Mouse (Mus musculus) gastrocnemius, adult 2 months (tissue): ENCODE results near the gene Cerkl. TPM values are rescaled to one million over a fixed set of nuclear protein-coding genes. Genes with fewer than 3 reads are reported as not detected.

Experiments
- DNase-seq: peaks from one replicate; pipeline ENCODE4 v3.0.0; 2022
- H3K27ac ChIP-seq: fragments of 200-600 bp; 2 replicates; pipeline ENCODE4 v1.8.1; 2022; ENCODE audit warnings: mild to moderate bottlenecking
- H3K4me3 ChIP-seq: fragments of 200-600 bp; 2 replicates; pipeline ENCODE4 v1.8.1; 2022; ENCODE audit warnings: mild to moderate bottlenecking, moderate library complexity
- CTCF ChIP-seq: fragments of 200-600 bp; IDR thresholded peaks from 2 replicates; pipeline ENCODE4 v1.8.1; 2022; ENCODE audit warnings: antibody characterized with exemption, mild to moderate bottlenecking, moderate library complexity
- intact Hi-C: fragments of 180-260 bp; cut with DNase I; formaldehyde crosslinking; loops from one replicate; pipeline ENCODE4 v1.15.1; 2025
- total RNA-seq, 2 experiments: library from RNA; stranded (reverse); gene quantifications; 2 replicates each; pipeline ENCODE4 v1.2.3; 2021

Cerkl gene
- total RNA-seq, 2 experiments from 2014 or later = 0.23 to 0.36 TPM

DNA sequence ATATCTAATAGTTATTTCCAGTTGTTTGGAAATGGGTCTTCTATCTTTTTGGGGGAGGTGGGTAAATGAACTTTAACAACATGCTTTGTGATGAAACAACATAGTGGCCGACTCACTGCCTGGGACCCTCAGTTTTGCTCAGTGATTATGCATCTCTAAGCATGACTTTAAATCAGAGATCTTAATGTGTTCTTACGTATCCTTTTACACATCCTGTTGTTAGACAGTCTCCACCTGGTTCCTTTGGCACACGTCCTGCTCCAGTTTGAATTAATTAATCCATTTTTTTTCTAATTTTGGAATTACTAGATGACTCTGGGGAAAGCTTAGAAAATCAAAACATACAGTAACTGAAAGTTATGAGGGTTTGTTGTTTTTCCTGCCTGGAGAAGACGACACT is 144.1 kb downstream of the Cerkl start:
- intact Hi-C loops = no loop called here
- Histone ChIP-seq H3K27ac (no peak overlapping the region), H3K4me3 (no peak overlapping the region)
- DNase-seq = no peak
- no peak for TF ChIP-seq CTCF

DNA sequence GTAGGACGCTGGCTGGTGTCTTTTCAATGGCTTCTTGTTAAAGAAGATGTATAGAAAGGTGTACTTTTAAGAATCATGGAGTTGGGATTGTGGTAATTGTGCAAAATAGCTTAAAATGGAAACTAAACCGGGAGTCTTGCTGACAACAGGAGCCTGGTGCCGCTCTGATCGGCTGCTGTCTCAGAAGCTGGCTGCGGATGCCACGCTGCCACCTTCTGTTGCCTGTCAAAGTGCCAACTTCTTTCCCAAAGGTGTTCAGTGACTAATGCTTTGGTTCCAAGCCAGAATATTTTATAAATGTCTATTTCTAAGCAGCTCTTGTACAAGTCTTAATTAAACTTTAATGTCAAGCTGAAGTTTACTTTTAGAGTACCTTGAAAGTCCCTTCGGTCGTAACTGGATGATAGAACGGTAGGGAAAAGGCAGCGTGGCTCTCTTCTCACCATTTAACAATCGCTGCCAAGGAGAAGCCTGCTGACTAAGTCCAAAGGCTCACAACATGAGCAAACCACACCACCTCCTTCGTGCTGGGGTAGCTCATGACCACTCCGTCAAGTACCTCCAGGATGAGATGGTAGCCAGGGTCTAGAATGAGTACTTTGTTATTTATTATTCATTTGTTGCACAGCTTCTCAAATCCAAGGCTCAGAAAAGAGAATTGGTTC is 147.0 kb downstream of the Cerkl start:
- intact Hi-C loops = no loop called here
- Histone ChIP-seq H3K4me3 (no peak overlapping the region), H3K27ac (no peak overlapping the region)
- TF ChIP-seq CTCF = no peak
- no peak for DNase-seq

DNA sequence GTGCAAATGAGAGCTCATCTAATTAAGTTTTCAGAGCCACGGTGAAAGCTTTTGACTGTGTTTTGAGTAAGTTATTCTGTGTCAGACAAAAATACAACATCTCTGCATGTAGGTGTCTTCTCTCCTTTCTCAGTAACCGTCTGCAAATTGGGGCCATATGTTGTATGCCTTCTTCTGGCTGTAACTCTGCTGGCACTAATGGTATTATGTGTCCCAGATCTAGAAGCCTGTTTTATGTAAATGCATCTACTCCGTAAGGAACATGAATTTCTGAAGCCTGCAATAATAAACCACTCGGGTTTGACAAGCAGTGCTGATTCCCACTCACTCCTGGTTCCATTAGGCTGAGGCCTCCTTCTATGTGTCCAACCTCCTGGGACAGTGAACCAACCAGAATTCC is 149.0 kb downstream of the Cerkl start:
- Histone ChIP-seq H3K27ac (no peak overlapping the region), H3K4me3 (no peak overlapping the region)
- no peak for DNase-seq
- intact Hi-C loops = no loop called here
- no peak for TF ChIP-seq CTCF

DNA sequence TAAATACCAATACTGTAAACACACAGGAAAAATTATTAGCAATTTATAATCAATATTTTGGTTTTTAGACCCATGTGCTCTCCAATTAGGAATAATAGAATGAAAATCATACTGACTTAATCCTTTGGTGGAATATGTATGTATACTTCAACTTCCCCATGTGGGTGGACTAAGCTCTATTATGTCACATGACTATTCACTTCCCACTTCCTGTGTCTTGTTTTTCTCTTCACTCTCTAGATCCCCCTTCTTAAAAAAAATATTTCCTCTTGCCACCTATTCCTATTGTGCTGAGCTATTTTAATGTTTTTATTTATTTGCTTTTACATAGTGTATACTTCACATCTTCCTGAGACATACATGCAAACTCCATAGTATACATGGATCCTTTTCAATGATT is 154.2 kb downstream of the Cerkl start:
- no peak for DNase-seq
- Histone ChIP-seq H3K4me3 (no peak overlapping the region), H3K27ac (no peak overlapping the region)
- intact Hi-C loops = no loop called here
- TF ChIP-seq CTCF = no peak

DNA sequence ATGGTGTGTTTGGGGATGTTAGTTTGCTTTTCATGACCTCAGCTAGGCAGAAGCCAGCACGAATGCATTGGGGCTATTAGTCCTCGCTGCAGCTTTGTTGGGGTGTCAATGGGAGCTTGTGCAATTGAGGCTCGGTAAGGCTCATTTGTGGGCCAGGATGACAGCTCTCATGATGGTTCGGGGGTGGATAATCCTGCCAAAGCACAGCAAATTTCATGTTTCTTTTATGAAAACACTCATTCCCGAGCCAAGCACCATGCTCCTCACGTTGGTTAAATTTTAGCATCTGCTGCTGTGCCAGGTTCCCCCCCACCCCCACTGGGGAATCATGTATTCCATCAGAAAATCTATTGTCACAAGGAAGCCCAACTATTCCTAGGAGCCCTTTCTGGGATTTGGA is 164.2 kb downstream of the Cerkl start:
- no peak for TF ChIP-seq CTCF
- Histone ChIP-seq H3K27ac (no peak overlapping the region), H3K4me3 (no peak overlapping the region)
- DNase-seq = no peak
- intact Hi-C loops = no loop called here

DNA sequence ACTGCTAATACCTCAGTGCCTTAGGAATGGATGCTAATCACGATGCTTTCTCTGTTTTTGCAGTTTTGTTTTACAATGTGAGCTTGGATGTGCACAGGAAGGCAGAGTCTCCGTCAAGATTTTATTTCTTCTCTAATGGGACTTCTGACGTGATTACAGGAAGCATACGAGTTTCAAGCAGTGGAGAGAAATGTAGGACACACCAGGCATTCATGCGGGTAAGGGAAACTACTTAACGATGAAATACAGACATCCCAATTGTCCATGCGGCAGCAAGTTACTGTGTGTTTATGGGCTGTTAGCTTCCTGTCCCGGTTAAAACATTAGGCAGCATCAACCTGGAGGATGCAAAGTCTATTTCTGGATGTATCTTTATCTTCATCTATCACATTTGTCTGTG is 164.7 kb downstream of the Cerkl start:
- intact Hi-C loops = no loop called here
- TF ChIP-seq CTCF = no peak
- DNase-seq = no peak
- Histone ChIP-seq H3K4me3 (no peak overlapping the region), H3K27ac (no peak overlapping the region)

DNA sequence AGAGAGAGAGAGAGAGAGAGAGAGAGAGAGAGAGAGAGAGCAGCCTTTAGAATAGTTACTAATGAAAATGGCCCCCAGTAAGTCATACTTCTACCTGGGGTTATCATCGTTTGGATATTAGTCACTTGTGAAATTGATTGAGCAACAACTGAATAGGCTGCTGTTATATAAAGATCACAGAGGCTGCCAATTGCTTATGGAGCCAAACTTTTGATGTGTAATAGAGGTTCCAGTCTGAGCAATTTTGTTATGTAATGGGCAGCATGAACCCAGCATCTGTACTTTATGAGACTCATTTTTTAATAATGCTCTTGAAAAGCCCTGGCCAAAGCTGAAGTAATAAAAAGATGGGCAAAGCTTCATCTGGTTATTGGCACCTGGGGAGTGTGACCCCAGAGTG is 166.4 kb downstream of the Cerkl start:
- TF ChIP-seq CTCF = no peak
- no peak for DNase-seq
- no peak overlapping the region for H3K4me3 ChIP-seq
- intact Hi-C loops = no loop called here
- no peak overlapping the region for H3K27ac ChIP-seq

DNA sequence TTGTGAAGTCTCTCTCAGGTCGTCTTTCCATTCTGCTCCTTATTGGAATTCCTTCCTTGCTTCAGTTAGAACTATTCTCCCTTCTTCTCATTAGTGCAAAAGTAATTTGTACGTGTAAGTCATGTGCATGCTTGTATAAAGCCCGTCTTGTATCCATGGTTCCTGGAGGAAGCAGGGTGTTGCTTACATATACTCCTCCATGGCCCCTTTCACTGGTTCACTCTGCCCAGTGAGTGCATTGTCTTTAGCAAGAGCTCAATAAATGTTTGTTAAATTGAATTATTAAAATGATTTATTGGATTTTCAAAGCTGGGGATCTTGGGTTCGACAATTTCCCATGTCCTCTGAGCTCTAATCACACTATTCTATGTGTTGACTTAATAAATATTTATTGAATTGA is 172.4 kb downstream of the Cerkl start:
- TF ChIP-seq CTCF = no peak
- intact Hi-C loops = no loop called here
- Histone ChIP-seq H3K27ac (no peak overlapping the region), H3K4me3 (no peak overlapping the region)
- DNase-seq = no peak

Other genes starting within 250 kb of the Cerkl start
- gene Itga4, start 201.4 kb downstream of the Cerkl start, total RNA-seq = 1 to 10 TPM; 2.8 to 3.4 TPM
- not detected for gene Neurod1, start within 50 bp of the Cerkl start, total RNA-seq
- gene Itprid2, start 178.6 kb upstream of the Cerkl start, total RNA-seq = 10 to 100 TPM; 14.6 to 17.5 TPM